Mouse (Mus musculus): Measurements from ENCODE around the gene Adcy2. TPM values are rescaled to one million over a fixed set of nuclear protein-coding genes. Genes with fewer than 3 reads are reported as not detected.

Adcy2 gene
- polyA plus RNA-seq, 1 experiment: not detected

GRCm38 (mm10) chr13:68928469-68928868 lies 70.9 kb downstream of the Adcy2 start:
- Histone ChIP-seq H3K27me3 (replicated peaks) (peaks cover 2% of the 10 kb centered on the region), H3K4me3 (replicated peaks) (peak overlapping the region; percentile 38), H3K9me3 (peaks cover 62% of the 10 kb centered on the region), H3K36me3 (replicated peaks; ENCODE audit: low read length) (no peaks in the 10 kb centered on the region), H3K4me1 (peaks cover 3% of the 10 kb centered on the region; the same call in 1 of the 2 replicates)
- no peak for TF ChIP-seq GATA1 (IDR thresholded peaks at IDR 0.05; ENCODE audit: borderline replicate concordance, low read length)
- no peak; the same call in 1 of the 2 replicates for TF ChIP-seq FLI1 (IDR thresholded peaks at IDR 0.05; ENCODE audit: low read length)

- H3K4me3 ChIP-seq (replicated peaks): peak overlapping the region; percentile 0
- H3K9me3 ChIP-seq: peaks cover 10% of the 10 kb centered on the region
- H3K27me3 ChIP-seq (replicated peaks): no peaks in the 10 kb centered on the region
- H3K4me1 ChIP-seq: no peaks in the 10 kb centered on the region
- no peak for TF ChIP-seq FLI1 (IDR thresholded peaks at IDR 0.05; ENCODE audit: low read length)
- TF ChIP-seq GATA1 (IDR thresholded peaks at IDR 0.05; ENCODE audit: borderline replicate concordance, low read length): no peak
- H3K36me3 ChIP-seq (replicated peaks; ENCODE audit: low read length): no peaks in the 10 kb centered on the region
Observed at GRCm38 (mm10) chr13:68913666-68914288, 85.6 kb downstream of the Adcy2 start.

- Histone ChIP-seq H3K4me3 (replicated peaks) (no peak overlapping the region), H3K27me3 (replicated peaks) (no peaks in the 10 kb centered on the region), H3K9me3 (peaks cover 3% of the 10 kb centered on the region; the same call in 1 of the 2 replicates), H3K4me1 (no peaks in the 10 kb centered on the region), H3K36me3 (replicated peaks; ENCODE audit: low read length) (no peaks in the 10 kb centered on the region)
- TF ChIP-seq GATA1 (IDR thresholded peaks at IDR 0.05; ENCODE audit: borderline replicate concordance, low read length): no peak
- TF ChIP-seq FLI1 (IDR thresholded peaks at IDR 0.05; ENCODE audit: low read length): no peak
Observed at GRCm38 (mm10) chr13:68906667-68907066, 92.7 kb downstream of the Adcy2 start.

DNA sequence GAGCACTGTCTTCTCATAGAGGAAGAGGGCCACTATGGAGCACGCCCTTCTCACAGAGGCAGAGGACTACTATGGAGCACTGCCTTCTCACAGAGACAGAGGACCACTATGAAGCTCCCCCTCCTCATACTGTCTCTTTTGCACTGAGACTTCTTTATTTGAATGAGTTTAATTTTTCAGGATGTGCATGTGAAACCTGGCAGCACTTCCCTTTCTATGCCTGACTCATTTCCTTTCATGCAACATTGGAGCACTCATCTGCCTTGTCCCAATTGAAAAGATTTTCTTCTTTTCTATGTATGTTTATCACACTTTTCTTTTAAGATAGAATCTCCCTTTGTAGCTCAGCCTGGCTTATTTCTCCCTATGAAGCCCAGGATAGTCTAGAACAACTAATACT lies 96.6 kb downstream of the Adcy2 start:
- no peaks in the 10 kb centered on the region for H3K27me3 ChIP-seq (replicated peaks)
- H3K4me3 ChIP-seq (replicated peaks): no peak overlapping the region
- H3K9me3 ChIP-seq: peaks cover 3% of the 10 kb centered on the region; the same call in 1 of the 2 replicates
- no peaks in the 10 kb centered on the region for H3K4me1 ChIP-seq
- TF ChIP-seq FLI1 (IDR thresholded peaks at IDR 0.05; ENCODE audit: low read length) (no peak), GATA1 (IDR thresholded peaks at IDR 0.05; ENCODE audit: borderline replicate concordance, low read length) (no peak)
- no peaks in the 10 kb centered on the region for H3K36me3 ChIP-seq (replicated peaks; ENCODE audit: low read length)

GRCm38 (mm10) chr13:68889929-68890593 lies 109.3 kb downstream of the Adcy2 start:
- Histone ChIP-seq H3K27me3 (replicated peaks) (no peaks in the 10 kb centered on the region), H3K36me3 (replicated peaks; ENCODE audit: low read length) (no peaks in the 10 kb centered on the region), H3K4me1 (no peaks in the 10 kb centered on the region), H3K4me3 (replicated peaks) (no peak overlapping the region), H3K9me3 (peaks cover 32% of the 10 kb centered on the region)
- no peak for TF ChIP-seq GATA1 (IDR thresholded peaks at IDR 0.05; ENCODE audit: borderline replicate concordance, low read length)
- no peak for TF ChIP-seq FLI1 (IDR thresholded peaks at IDR 0.05; ENCODE audit: low read length)

GRCm38 (mm10) chr13:68868776-68869175 lies 130.6 kb downstream of the Adcy2 start:
- Histone ChIP-seq H3K4me1 (no peaks in the 10 kb centered on the region), H3K9me3 (peaks cover 28% of the 10 kb centered on the region), H3K27me3 (replicated peaks) (no peaks in the 10 kb centered on the region), H3K36me3 (replicated peaks; ENCODE audit: low read length) (no peaks in the 10 kb centered on the region), H3K4me3 (replicated peaks) (no peak overlapping the region)
- no peak for TF ChIP-seq GATA1 (IDR thresholded peaks at IDR 0.05; ENCODE audit: borderline replicate concordance, low read length)
- TF ChIP-seq FLI1 (IDR thresholded peaks at IDR 0.05; ENCODE audit: low read length): no peak

DNA sequence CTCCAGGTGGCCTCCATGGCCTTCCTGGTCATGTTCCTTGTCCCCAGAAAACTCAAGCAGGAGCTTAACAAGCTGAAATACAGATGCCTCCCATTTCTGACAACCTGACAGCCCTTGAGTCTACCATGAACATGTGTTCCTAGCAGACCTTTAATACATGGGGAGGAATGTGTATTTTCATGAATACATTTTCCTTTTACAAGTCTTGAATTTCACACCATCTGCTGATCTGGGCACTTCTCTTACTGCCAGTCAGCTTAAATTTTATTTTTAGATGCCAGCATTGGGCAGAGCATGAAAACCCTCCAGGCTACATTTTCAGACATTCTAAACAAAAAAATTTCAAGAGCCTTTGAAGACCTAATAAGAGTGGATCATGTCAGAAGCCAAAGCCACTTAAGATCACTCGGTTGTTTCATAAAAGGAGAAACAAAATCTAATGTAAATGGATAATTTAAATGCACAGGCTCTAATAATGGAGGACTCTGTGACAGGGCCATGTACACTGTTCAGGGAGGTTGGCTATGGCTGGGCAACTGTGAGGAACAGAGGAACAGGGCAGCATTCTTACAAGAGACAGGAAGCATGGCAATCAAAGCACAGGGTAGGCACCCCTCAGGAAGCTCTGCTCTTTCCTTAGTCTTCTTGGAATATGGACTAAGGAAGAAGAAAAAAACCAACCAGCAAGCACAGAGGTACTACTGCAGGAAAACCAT lies 131.2 kb downstream of the Adcy2 start:
- peaks cover 35% of the 10 kb centered on the region for H3K9me3 ChIP-seq
- H3K36me3 ChIP-seq (replicated peaks; ENCODE audit: low read length): no peaks in the 10 kb centered on the region
- H3K4me3 ChIP-seq (replicated peaks): no peak overlapping the region
- H3K27me3 ChIP-seq (replicated peaks): no peaks in the 10 kb centered on the region
- TF ChIP-seq GATA1 (IDR thresholded peaks at IDR 0.05; ENCODE audit: borderline replicate concordance, low read length) (no peak), FLI1 (IDR thresholded peaks at IDR 0.05; ENCODE audit: low read length) (no peak)
- H3K4me1 ChIP-seq: no peaks in the 10 kb centered on the region

- H3K27me3 ChIP-seq (replicated peaks): no peaks in the 10 kb centered on the region
- H3K9me3 ChIP-seq: peaks cover 35% of the 10 kb centered on the region
- H3K4me3 ChIP-seq (replicated peaks): no peak overlapping the region
- H3K36me3 ChIP-seq (replicated peaks; ENCODE audit: low read length): no peaks in the 10 kb centered on the region
- TF ChIP-seq FLI1 (IDR thresholded peaks at IDR 0.05; ENCODE audit: low read length) (no peak), GATA1 (IDR thresholded peaks at IDR 0.05; ENCODE audit: borderline replicate concordance, low read length) (no peak)
- H3K4me1 ChIP-seq: no peaks in the 10 kb centered on the region
Observed at GRCm38 (mm10) chr13:68860036-68860435, 139.3 kb downstream of the Adcy2 start.

GRCm38 (mm10) chr13:68848265-68848664 lies 151.1 kb downstream of the Adcy2 start:
- Histone ChIP-seq H3K9me3 (peaks cover 9% of the 10 kb centered on the region; the same call in 1 of the 2 replicates), H3K4me1 (no peaks in the 10 kb centered on the region)
- TF ChIP-seq GATA1 (IDR thresholded peaks at IDR 0.05; ENCODE audit: borderline replicate concordance, low read length) (no peak), FLI1 (IDR thresholded peaks at IDR 0.05; ENCODE audit: low read length) (no peak)

DNA sequence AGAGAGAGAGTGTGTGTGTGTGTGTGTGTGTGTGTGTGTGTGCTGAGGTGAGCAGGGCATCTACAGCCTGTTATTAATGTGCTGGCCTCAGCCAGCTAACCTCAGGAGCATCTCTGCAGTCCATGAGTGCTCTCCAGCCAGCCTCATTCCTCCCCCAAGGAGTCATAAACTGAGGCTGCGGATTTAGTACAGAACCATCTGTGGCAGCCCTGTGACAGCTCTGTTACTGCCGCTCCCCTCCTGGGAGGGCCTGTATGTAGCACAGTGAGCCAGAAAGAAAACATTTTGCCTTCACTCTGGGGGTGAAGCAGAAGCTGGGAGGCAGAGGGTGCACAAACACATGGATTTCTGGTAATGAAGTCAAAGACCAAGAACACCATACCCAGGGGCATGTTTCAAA lies 159.8 kb downstream of the Adcy2 start:
- TF ChIP-seq GATA1 (IDR thresholded peaks at IDR 0.05; ENCODE audit: borderline replicate concordance, low read length) (no peak), FLI1 (IDR thresholded peaks at IDR 0.05; ENCODE audit: low read length) (no peak)
- Histone ChIP-seq H3K4me1 (no peaks in the 10 kb centered on the region), H3K36me3 (replicated peaks; ENCODE audit: low read length) (no peaks in the 10 kb centered on the region), H3K4me3 (replicated peaks) (no peak overlapping the region), H3K9me3 (peaks cover 14% of the 10 kb centered on the region), H3K27me3 (replicated peaks) (no peaks in the 10 kb centered on the region)

More at GRCm38 (mm10) chr13:68848265-68848664, 151.1 kb downstream of the Adcy2 start:
- H3K36me3 ChIP-seq (replicated peaks; ENCODE audit: low read length): no peaks in the 10 kb centered on the region
- H3K4me3 ChIP-seq (replicated peaks): no peak overlapping the region
- H3K27me3 ChIP-seq (replicated peaks): no peaks in the 10 kb centered on the region

Data from megakaryocyte, embryonic 14.5 days (primary cell).